Mouse (Mus musculus) CH12.LX (cell line): Measurements from ENCODE around the gene Slc28a3. TPM values are rescaled to one million over a fixed set of nuclear protein-coding genes. Genes with fewer than 3 reads are reported as not detected.

Experiments
- DNase-seq: peaks from one replicate; pipeline ENCODE4 v3.0.0-alpha.2; 2013; ENCODE audit errors: extremely low read depth
- H3K27ac ChIP-seq: 2 replicates; pipeline ENCODE4 v1.5.1; 2012; ENCODE audit warnings: low read depth, mild to moderate bottlenecking, control low read depth, moderate library complexity; ENCODE audit not compliant: insufficient read depth
- H3K27me3 ChIP-seq: replicated peaks from 2 replicates; pipeline ENCODE3; 2012; ENCODE audit warnings: inconsistent platforms
- H3K36me3 ChIP-seq, 2 experiments: replicated peaks in 1 of 2; 2 replicates each; pipeline versions ENCODE3 to v1.6.1; 2012; ENCODE audit warnings: inconsistent platforms in 1 of 2, low read length in 1 of 2, mild to moderate bottlenecking in 1 of 2, mixed read lengths in 1 of 2, moderate library complexity in 1 of 2; ENCODE audit not compliant: control insufficient read depth in 1 of 2, insufficient read depth in 1 of 2
- H3K4me1 ChIP-seq, 2 experiments: 2 replicates each; pipeline ENCODE4 v1.6.1; 2012; ENCODE audit warnings: inconsistent platforms in 1 of 2, moderate library complexity in 1 of 2; ENCODE audit not compliant: insufficient read depth in 2 of 2, control insufficient read depth in 1 of 2
- H3K4me2 ChIP-seq: 2 replicates; pipeline ENCODE4 v1.6.1; 2012; ENCODE audit warnings: low read depth, mild to moderate bottlenecking, control low read depth; ENCODE audit not compliant: poor library complexity, insufficient read depth, severe bottlenecking
- H3K4me3 ChIP-seq, 3 experiments: fragments of 150-350 bp in 1 of 3; sonication (generic) in 1 of 3; replicated peaks in 1 of 3; 2 replicates each; pipeline versions ENCODE3 to v1.5.1; 2011 to 2012; ENCODE audit warnings: low read depth in 2 of 3, low read length in 2 of 3, mild to moderate bottlenecking in 2 of 3, moderate library complexity in 2 of 3, control low read depth in 1 of 3, improper control_type of control experiment in 1 of 3, inconsistent platforms in 1 of 3, mixed read lengths in 1 of 3; ENCODE audit not compliant: poor library complexity in 1 of 3
- H3K79me2 ChIP-seq: replicated peaks from 2 replicates; pipeline ENCODE4 v1.6.1; 2012; ENCODE audit warnings: mild to moderate bottlenecking, moderate library complexity; ENCODE audit not compliant: control insufficient read depth, poor library complexity, insufficient read depth, severe bottlenecking; ENCODE audit errors: extremely low read depth
- H3K9ac ChIP-seq: 2 replicates; pipeline ENCODE4 v1.6.1; 2012; ENCODE audit warnings: low read depth, mild to moderate bottlenecking, control low read depth, moderate library complexity; ENCODE audit not compliant: insufficient read depth
- H3K9me3 ChIP-seq: replicated peaks from 2 replicates; pipeline ENCODE3; 2012; ENCODE audit warnings: low read length, inconsistent platforms, mixed read lengths
- BHLHE40 ChIP-seq: IDR thresholded peaks from 2 replicates; pipeline ENCODE4 v1.6.1; 2011; ENCODE audit warnings: mild to moderate bottlenecking, low read depth, low read length, improper control_type of control experiment
- CHD1 ChIP-seq: IDR thresholded peaks from 2 replicates; pipeline ENCODE4 v1.6.1; 2012; ENCODE audit warnings: low read depth, low read length, improper control_type of control experiment, inconsistent platforms
- CHD2 ChIP-seq: IDR thresholded peaks from 2 replicates; pipeline ENCODE4 v1.6.1; 2011; ENCODE audit warnings: low read length, improper control_type of control experiment
- CTCF ChIP-seq, 2 experiments: IDR thresholded peaks in 1 of 2; conservative IDR thresholded peaks in 1 of 2; 2 replicates each; pipeline ENCODE4 v1.5.1; 2011 to 2012; ENCODE audit warnings: low read depth in 2 of 2, low read length in 2 of 2, improper control_type of control experiment in 1 of 2, inconsistent platforms in 1 of 2, mild to moderate bottlenecking in 1 of 2, moderate library complexity in 1 of 2
- E2F4 ChIP-seq: IDR thresholded peaks from 2 replicates; pipeline ENCODE4 v1.6.1; 2011; ENCODE audit warnings: low read depth, low read length, improper control_type of control experiment; ENCODE audit not compliant: insufficient replicate concordance
- ELF1 ChIP-seq: IDR thresholded peaks from 2 replicates; pipeline ENCODE4 v1.6.1; 2014; ENCODE audit warnings: low read depth, mild to moderate bottlenecking, inconsistent platforms, low read length, improper control_type of control experiment
- ETS1 ChIP-seq: conservative IDR thresholded peaks from 2 replicates; pipeline ENCODE4 v1.6.1; 2012; ENCODE audit warnings: low read depth, mild to moderate bottlenecking, inconsistent platforms, low read length, improper control_type of control experiment, moderate library complexity
- HCFC1 ChIP-seq: IDR thresholded peaks from 2 replicates; pipeline ENCODE4 v1.6.1; 2012; ENCODE audit warnings: low read depth, mild to moderate bottlenecking, inconsistent platforms, low read length, improper control_type of control experiment
- IRF4 ChIP-seq: IDR thresholded peaks from 2 replicates; pipeline ENCODE4 v1.6.1; 2014; ENCODE audit warnings: low read depth, mild to moderate bottlenecking, inconsistent platforms, low read length, improper control_type of control experiment
- JUND ChIP-seq: conservative IDR thresholded peaks from 2 replicates; pipeline ENCODE4 v1.6.1; 2011; ENCODE audit warnings: low read depth, low read length, improper control_type of control experiment
- KAT2A ChIP-seq: IDR thresholded peaks from 2 replicates; pipeline ENCODE4 v1.6.1; 2012; ENCODE audit warnings: low read length, improper control_type of control experiment, inconsistent platforms; ENCODE audit not compliant: insufficient replicate concordance
- MAFK ChIP-seq: IDR thresholded peaks from 2 replicates; pipeline ENCODE4 v1.6.1; 2011; ENCODE audit warnings: low read length, improper control_type of control experiment; ENCODE audit not compliant: insufficient replicate concordance
- MAX ChIP-seq: IDR thresholded peaks from 2 replicates; pipeline ENCODE4 v1.6.1; 2011; ENCODE audit warnings: low read length, improper control_type of control experiment
- MXI1 ChIP-seq: IDR thresholded peaks from 2 replicates; pipeline ENCODE4 v1.6.1; 2011; ENCODE audit warnings: mild to moderate bottlenecking, low read depth, low read length, improper control_type of control experiment
- NELFE ChIP-seq: IDR thresholded peaks from 2 replicates; pipeline ENCODE4 v1.6.1; 2011; ENCODE audit warnings: low read depth, low read length, improper control_type of control experiment
- NRF1 ChIP-seq: IDR thresholded peaks from 2 replicates; pipeline ENCODE4 v1.6.1; 2014; ENCODE audit warnings: low read depth, mild to moderate bottlenecking, inconsistent platforms, low read length, improper control_type of control experiment, moderate library complexity
- POLR2A ChIP-seq: IDR thresholded peaks from 2 replicates; pipeline ENCODE4 v1.6.1; 2011; ENCODE audit warnings: low read depth, mild to moderate bottlenecking, improper control_type of control experiment, low read length
- POLR2AphosphoS2 ChIP-seq: IDR thresholded peaks from 2 replicates; pipeline ENCODE4 v1.6.1; 2011; ENCODE audit warnings: low read depth, low read length, improper control_type of control experiment
- RCOR1 ChIP-seq: conservative IDR thresholded peaks from 2 replicates; pipeline ENCODE4 v1.6.1; 2012; ENCODE audit warnings: low read depth, mild to moderate bottlenecking, inconsistent platforms, low read length, improper control_type of control experiment
- SIN3A ChIP-seq: IDR thresholded peaks from 2 replicates; pipeline ENCODE4 v1.6.1; 2012; ENCODE audit warnings: low read length, improper control_type of control experiment, inconsistent platforms
- TBP ChIP-seq: conservative IDR thresholded peaks from 2 replicates; pipeline ENCODE4 v1.6.1; 2011; ENCODE audit warnings: low read depth, low read length, improper control_type of control experiment
- TCF12 ChIP-seq: IDR thresholded peaks from 2 replicates; pipeline ENCODE4 v1.6.1; 2014; ENCODE audit warnings: low read depth, mild to moderate bottlenecking, inconsistent platforms, low read length, improper control_type of control experiment
- UBTF ChIP-seq: IDR thresholded peaks from 2 replicates; pipeline ENCODE4 v1.6.1; 2012; ENCODE audit warnings: low read depth, mild to moderate bottlenecking, inconsistent platforms, low read length, improper control_type of control experiment, moderate library complexity
- USF1 ChIP-seq: IDR thresholded peaks from 2 replicates; pipeline ENCODE4 v1.6.1; 2014; ENCODE audit warnings: low read depth, mild to moderate bottlenecking, inconsistent platforms, low read length, improper control_type of control experiment
- ZKSCAN1 ChIP-seq: IDR thresholded peaks from 2 replicates; pipeline ENCODE4 v1.6.1; 2012; ENCODE audit warnings: low read depth, inconsistent platforms, low read length, improper control_type of control experiment, borderline replicate concordance
- ZMIZ1 ChIP-seq: IDR thresholded peaks from 2 replicates; pipeline ENCODE4 v1.6.1; 2012; ENCODE audit warnings: low read depth, mild to moderate bottlenecking, inconsistent platforms, low read length, improper control_type of control experiment
- ZNF384 ChIP-seq: IDR thresholded peaks from 2 replicates; pipeline ENCODE4 v1.6.1; 2012; ENCODE audit warnings: low read depth, low read length, improper control_type of control experiment, inconsistent platforms
- dilution Hi-C: fragments of 300-500 bp; cut with MboI; formaldehyde crosslinking; loops from 2 replicates; pipeline ENCODE4 v1.14.3; 2020; ENCODE audit warnings: low sequenced_read_pairs; ENCODE audit not compliant: extremely low pct_unique_long_range_greater_than_20kb, extremely low pct_ligation_motif_present
- in situ Hi-C: fragments of 300-500 bp; cut with MboI; formaldehyde crosslinking; loops from 3 replicates; pipeline ENCODE4 v1.14.3; 2019; ENCODE audit warnings: low sequenced_read_pairs, low pct_ligation_motif_present, low pct_unique_long_range_greater_than_20kb, mixed read lengths
- polyA plus RNA-seq: library from polyadenylated mRNA; unstranded; fragments of >175 nt; gene quantifications from 2 replicates; pipeline ENCODE4 v1.2.1, GENCODE M21; 2012; ENCODE audit warnings: low read depth; ENCODE audit not compliant: insufficient read length
- total RNA-seq, 2 experiments: library from RNA; depleted of rRNA; stranded (reverse); fragments of 300-350 nt in 1 of 2; fragments of >200 nt in 1 of 2; gene quantifications; 2 replicates each; pipeline ENCODE4 v1.2.3; 2012 to 2014

The Slc28a3 gene
- total and polyA plus RNA-seq, 3 experiments, result not detected

DNA sequence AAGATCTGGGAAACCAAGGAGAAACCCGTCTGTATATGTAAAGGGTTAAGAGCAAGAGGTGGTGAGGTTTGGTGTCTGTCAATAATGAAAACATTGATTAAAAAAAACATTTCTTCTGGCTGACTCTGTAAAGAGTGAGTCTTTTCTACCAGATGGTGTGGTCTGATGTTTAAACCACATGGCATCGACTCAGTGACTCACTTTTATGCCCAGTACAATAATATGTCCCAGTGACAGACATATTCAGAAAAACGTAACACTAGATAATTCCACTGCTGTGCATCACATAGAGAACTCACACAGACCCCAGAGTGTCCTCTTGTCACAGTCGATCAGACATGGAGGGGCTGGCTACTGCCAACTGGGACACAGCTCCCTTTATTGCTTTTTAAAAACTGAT is 69.1 kb downstream of the Slc28a3 start:
- Histone ChIP-seq H3K4me1 (peaks cover 0 to 20% of the 10 kb centered on the region in 2 experiments; a peak in 2 of 4 replicates), H3K4me3 (no peak overlapping the region), H3K79me2 (no peaks in the 10 kb centered on the region), H3K4me2 (no peak overlapping the region), H3K36me3 (no peaks in the 10 kb centered on the region), H3K9ac (no peak overlapping the region), H3K9me3 (no peaks in the 10 kb centered on the region), H3K27ac (no peak overlapping the region), H3K27me3 (no peaks in the 10 kb centered on the region)
- TF ChIP-seq SIN3A, result no peak
- no peak for TF ChIP-seq ZNF384
- no peak for TF ChIP-seq CHD2
- TF ChIP-seq CTCF (conservative IDR thresholded peaks at IDR 0.05 in 1 of 2, IDR thresholded peaks at IDR 0.05 in 1 of 2; ENCODE audit: low read depth in 2 of 2, low read length in 2 of 2), result no peak
- no peak for TF ChIP-seq BHLHE40
- TF ChIP-seq HCFC1, result no peak
- TF ChIP-seq RCOR1, result no peak
- TF ChIP-seq IRF4, result no peak
- no peak for TF ChIP-seq MAFK
- no peak for TF ChIP-seq USF1
- no peak for TF ChIP-seq ETS1
- TF ChIP-seq POLR2A, result no peak
- no peak for TF ChIP-seq E2F4
- no peak for TF ChIP-seq MAX
- no peak for TF ChIP-seq POLR2AphosphoS2
- TF ChIP-seq UBTF, result no peak
- TF ChIP-seq CHD1, result no peak
- no peak for TF ChIP-seq NELFE
- TF ChIP-seq KAT2A, result no peak
- no peak for TF ChIP-seq ZKSCAN1
- DNase-seq, result no peak
- dilution Hi-C loops, result no loop called here
- in situ Hi-C loops, result loop anchor here (10.0 kb wide), 3 partner anchors 157 to 387 kb away; partner anchors contain the start of genes 2210016F16Rik, Gkap1 and Idnk

DNA sequence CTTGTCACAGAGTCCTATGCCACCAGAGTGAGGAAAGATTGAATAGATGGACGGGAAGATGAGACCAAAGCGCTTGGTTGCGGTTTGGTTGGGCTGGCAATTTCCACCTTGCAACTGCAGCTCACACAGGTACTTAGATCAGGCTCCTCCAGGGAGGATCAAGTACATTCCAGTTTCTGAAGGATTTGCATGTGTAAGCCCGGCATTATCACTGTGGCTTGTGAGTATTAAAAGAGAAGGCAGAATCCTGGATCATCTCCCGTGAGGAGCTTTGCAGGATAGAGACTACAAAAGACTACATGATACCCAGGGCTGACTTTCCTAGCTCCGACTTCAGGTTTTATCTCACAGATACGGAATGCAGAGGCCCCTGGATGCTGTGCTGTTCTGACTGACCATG is 71.7 kb downstream of the Slc28a3 start:
- H3K9me3 ChIP-seq, result no peaks in the 10 kb centered on the region
- peaks cover 0 to 16% of the 10 kb centered on the region in 2 experiments; a peak in 2 of 4 replicates for H3K4me1 ChIP-seq

More for the DNA sequence above, 71.7 kb downstream of the Slc28a3 start:
- in situ Hi-C loops, result no loop called here
- H3K9ac ChIP-seq, result no peak overlapping the region
- no peaks in the 10 kb centered on the region for H3K27me3 ChIP-seq
- H3K79me2 ChIP-seq, result no peaks in the 10 kb centered on the region
- no peak overlapping the region for H3K27ac ChIP-seq
- H3K4me3 ChIP-seq, result no peak overlapping the region
- no peak for TF ChIP-seq NRF1
- TF ChIP-seq ZNF384, result no peak
- TF ChIP-seq E2F4, result no peak
- TF ChIP-seq MAX, result no peak
- no peak for TF ChIP-seq TCF12
- no peak for TF ChIP-seq ZMIZ1
- TF ChIP-seq NELFE, result no peak
- TF ChIP-seq CTCF (conservative IDR thresholded peaks at IDR 0.05 in 1 of 2, IDR thresholded peaks at IDR 0.05 in 1 of 2; ENCODE audit: low read depth in 2 of 2, low read length in 2 of 2), result no peak
- TF ChIP-seq TBP, result no peak
- TF ChIP-seq HCFC1, result no peak
- no peak for TF ChIP-seq JUND
- no peak for TF ChIP-seq ELF1
- no peak for TF ChIP-seq MXI1
- dilution Hi-C loops, result no loop called here
- no peak overlapping the region for H3K4me2 ChIP-seq
- no peaks in the 10 kb centered on the region for H3K36me3 ChIP-seq
- DNase-seq, result no peak
